Mouse (Mus musculus): ENCODE results near the gene Tsc1. TPM values are rescaled to one million over a fixed set of nuclear protein-coding genes. Genes with fewer than 3 reads are reported as not detected.

Tsc1 gene
- polyA plus RNA-seq, 1 experiment from 2014 or later = 14.2 TPM

DNA sequence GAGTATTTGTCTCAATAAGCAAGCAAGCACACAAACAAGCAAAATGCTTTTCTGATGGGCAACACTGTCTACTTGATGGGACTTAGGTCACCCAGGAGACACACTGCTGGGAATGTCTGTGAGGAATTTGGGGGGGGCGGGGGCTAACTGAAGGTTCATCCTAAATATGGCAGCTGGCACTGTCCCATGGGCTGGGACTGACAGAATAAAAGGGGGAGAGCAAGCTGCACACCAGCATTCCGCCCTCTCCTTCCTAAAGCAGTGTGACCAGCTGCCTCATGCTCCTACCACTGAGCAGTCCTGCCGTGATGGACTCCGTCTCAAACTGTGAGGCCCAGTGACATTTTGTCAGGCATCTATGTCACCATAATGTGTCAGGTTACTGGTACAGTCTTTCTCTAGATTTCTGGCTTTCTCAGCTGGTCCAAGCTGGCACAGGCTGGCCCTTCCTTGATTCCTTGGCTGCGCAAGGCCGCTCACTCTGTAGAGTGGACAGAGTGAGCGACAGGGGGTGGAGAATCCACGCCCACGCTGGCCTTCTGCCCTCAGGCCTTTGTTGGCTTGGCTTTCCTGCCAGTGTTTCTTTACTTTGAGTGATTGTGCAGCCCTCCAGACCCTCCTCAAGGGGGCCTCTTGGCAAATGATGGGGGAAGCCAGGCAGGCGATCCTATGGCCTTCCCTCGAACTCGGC lies 30.2 kb upstream of the Tsc1 start:
- Histone ChIP-seq H3K4me3 (ENCODE audit: low read depth, low read length) (no peak overlapping the region), H3K36me3 (ENCODE audit: control insufficient read depth, insufficient read depth, low read length) (no peaks in the 10 kb centered on the region), H3K4me1 (ENCODE audit: control insufficient read depth, insufficient read depth, low read length) (no peaks in the 10 kb centered on the region), H3K9ac (ENCODE audit: low read depth, low read length) (no peak overlapping the region), H3K27me3 (ENCODE audit: control insufficient read depth, insufficient read depth, low read length) (no peaks in the 10 kb centered on the region), H3K27ac (ENCODE audit: low read depth, low read length) (no peak overlapping the region), H3K4me2 (no peak overlapping the region), H3K9me3 (replicated peaks; ENCODE audit: control insufficient read depth, low read length) (no peaks in the 10 kb centered on the region)
- ATAC-seq (replicated peaks; ENCODE audit: insufficient number of reproducible peaks, low FRiP score, low TSS enrichment) = no peak
- WGBS (ENCODE audit: insufficient replicate concordance) = 87% methylated on average over 12 of the region's 12 CpGs

DNA sequence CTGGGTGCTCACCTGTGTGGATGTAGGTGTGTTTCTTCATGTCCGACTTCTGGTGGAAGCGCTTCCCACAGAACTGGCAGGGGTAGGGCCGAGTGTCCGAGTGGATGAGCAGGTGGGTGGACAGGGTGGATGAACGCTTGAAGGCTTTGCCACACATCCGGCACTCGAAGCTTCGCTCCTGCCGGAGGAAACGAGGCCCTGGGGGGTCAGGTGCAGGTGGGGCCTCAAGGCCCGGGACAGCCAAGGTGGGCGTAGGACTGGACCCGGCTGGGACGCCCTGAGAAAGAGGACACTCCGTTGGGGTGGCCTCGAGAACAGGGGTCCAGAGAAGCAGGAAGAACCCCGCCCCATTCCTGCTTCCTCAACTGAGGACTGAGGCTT lies 29.6 kb upstream of the Tsc1 start:
- Histone ChIP-seq H3K27ac (ENCODE audit: low read depth, low read length) (no peak overlapping the region), H3K4me3 (ENCODE audit: low read depth, low read length) (no peak overlapping the region), H3K4me2 (no peak overlapping the region), H3K9ac (ENCODE audit: low read depth, low read length) (no peak overlapping the region), H3K9me3 (replicated peaks; ENCODE audit: control insufficient read depth, low read length) (no peaks in the 10 kb centered on the region), H3K36me3 (ENCODE audit: control insufficient read depth, insufficient read depth, low read length) (no peaks in the 10 kb centered on the region), H3K27me3 (ENCODE audit: control insufficient read depth, insufficient read depth, low read length) (no peaks in the 10 kb centered on the region), H3K4me1 (ENCODE audit: control insufficient read depth, insufficient read depth, low read length) (no peaks in the 10 kb centered on the region; the same call in 1 of the 2 replicates)
- WGBS (ENCODE audit: insufficient replicate concordance) = 86% methylated on average over 17 of the region's 17 CpGs
- no peak for ATAC-seq (replicated peaks; ENCODE audit: insufficient number of reproducible peaks, low FRiP score, low TSS enrichment)

DNA sequence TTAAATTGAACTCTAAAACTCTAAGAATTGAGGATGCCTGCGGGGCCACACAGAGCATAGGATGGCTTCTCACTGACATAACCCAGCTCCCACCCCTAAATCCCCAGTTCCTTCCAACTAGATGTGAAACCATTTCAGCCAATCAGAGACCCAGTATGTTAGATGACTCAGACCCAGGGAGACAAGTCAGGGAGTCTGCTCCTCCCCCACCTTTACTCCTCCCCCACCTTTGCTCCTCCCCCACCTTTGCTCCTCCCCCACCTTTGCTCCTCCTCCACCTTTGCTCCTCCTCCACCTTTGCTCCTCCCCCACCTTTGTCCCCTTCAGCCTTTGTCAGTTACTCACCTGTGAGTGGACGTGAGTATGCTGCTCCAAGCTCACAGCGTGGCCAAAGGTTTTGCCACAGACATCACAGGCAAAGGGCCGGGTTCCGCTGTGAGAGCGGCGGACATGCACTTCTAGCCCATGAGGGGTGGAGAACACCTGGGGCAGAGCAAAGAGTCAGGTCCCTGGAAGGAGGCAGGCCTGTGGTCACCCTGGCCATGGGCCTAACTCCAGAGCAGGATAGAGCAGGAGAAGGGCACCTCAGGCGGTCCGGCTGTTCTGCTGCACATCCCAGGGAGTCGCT lies 28.5 kb upstream of the Tsc1 start:
- H3K4me2 ChIP-seq = no peak overlapping the region
- peaks cover 6% of the 10 kb centered on the region for H3K4me1 ChIP-seq (ENCODE audit: control insufficient read depth, insufficient read depth, low read length)
- H3K9me3 ChIP-seq (replicated peaks; ENCODE audit: control insufficient read depth, low read length) = no peaks in the 10 kb centered on the region
- H3K27ac ChIP-seq (ENCODE audit: low read depth, low read length) = no peak overlapping the region
- no peaks in the 10 kb centered on the region for H3K36me3 ChIP-seq (ENCODE audit: control insufficient read depth, insufficient read depth, low read length)
- no peak for ATAC-seq (replicated peaks; ENCODE audit: insufficient number of reproducible peaks, low FRiP score, low TSS enrichment)
- WGBS (ENCODE audit: insufficient replicate concordance) = 62% methylated on average over 10 of the region's 10 CpGs
- H3K9ac ChIP-seq (ENCODE audit: low read depth, low read length) = no peak overlapping the region
- no peaks in the 10 kb centered on the region for H3K27me3 ChIP-seq (ENCODE audit: control insufficient read depth, insufficient read depth, low read length)
- H3K4me3 ChIP-seq (ENCODE audit: low read depth, low read length) = no peak overlapping the region

DNA sequence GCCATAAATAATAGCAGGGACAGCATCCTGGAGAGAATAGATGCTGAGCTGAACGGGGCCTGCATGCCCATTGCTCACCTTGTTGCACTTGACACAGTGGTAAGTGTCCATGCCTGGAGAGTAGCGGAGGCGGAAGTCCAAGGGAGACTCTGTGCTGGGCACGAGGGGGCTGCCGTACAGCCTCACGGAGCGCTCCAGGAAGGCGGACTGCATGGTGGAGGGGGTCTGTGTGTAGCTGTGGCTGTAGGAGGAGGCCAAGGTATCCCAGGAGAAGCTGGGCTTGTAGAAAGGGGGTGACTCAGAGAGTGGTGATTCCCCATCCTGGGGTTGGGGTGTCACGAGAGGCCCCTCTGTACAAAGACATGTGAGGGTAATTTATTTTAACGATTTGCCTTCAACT lies 27.4 kb upstream of the Tsc1 start:
- Histone ChIP-seq H3K27me3 (ENCODE audit: control insufficient read depth, insufficient read depth, low read length) (no peaks in the 10 kb centered on the region), H3K4me2 (no peak overlapping the region), H3K4me1 (ENCODE audit: control insufficient read depth, insufficient read depth, low read length) (peaks cover 6% of the 10 kb centered on the region), H3K9me3 (replicated peaks; ENCODE audit: control insufficient read depth, low read length) (no peaks in the 10 kb centered on the region), H3K4me3 (ENCODE audit: low read depth, low read length) (no peak overlapping the region), H3K27ac (ENCODE audit: low read depth, low read length) (no peak overlapping the region), H3K9ac (ENCODE audit: low read depth, low read length) (no peak overlapping the region), H3K36me3 (ENCODE audit: control insufficient read depth, insufficient read depth, low read length) (no peaks in the 10 kb centered on the region)
- ATAC-seq (replicated peaks; ENCODE audit: insufficient number of reproducible peaks, low FRiP score, low TSS enrichment) = no peak
- WGBS (ENCODE audit: insufficient replicate concordance) = 89% methylated on average over 10 of the region's 10 CpGs

DNA sequence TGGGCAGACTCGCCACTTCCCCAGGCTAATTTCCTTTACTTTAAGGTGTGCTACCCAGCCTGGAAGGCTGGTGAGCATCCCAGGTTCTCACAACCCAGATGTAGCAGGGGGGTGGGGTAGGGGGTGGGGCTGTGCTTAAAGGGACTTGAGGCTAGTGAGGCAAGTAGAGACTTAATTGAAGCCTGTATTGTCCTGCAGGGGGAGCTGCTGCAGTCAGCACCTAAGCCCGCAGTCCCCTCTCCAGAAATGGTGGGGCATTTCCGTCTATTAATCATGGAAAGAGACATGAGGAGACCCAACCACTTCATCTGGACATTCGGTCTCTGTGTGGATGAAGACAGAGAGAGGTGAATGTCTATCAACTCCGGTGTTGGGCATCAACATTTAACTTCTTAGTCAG lies 24.7 kb upstream of the Tsc1 start:
- WGBS (ENCODE audit: insufficient replicate concordance) = 31% methylated on average over 5 of the region's 5 CpGs
- Histone ChIP-seq H3K27ac (ENCODE audit: low read depth, low read length) (no peak overlapping the region), H3K4me3 (ENCODE audit: low read depth, low read length) (no peak overlapping the region)

DNA sequence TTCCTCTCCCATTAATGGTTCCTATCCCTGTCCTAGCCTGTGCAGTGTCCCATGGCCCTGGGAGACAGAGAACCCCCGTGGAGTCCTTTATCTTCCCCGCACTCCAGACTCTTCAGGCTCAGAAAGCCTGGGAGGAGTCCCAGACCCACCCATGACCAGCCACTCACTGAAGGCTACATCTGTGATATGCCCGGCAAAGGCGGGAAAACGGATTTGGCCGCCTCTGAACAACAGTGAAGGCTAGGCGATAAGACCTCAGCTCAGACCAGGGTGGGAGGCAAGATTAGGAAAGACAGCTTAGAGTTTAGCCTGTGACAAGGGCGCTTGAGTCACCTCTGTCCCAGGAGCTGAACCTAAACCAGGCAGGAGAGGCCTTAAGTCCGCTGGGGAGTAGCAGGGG lies 24.2 kb upstream of the Tsc1 start:
- no peak overlapping the region for H3K4me3 ChIP-seq (ENCODE audit: low read depth, low read length)
- H3K9ac ChIP-seq (ENCODE audit: low read depth, low read length) = peak overlapping the region; percentile 50; the same call in 1 of the 2 replicates
- no peaks in the 10 kb centered on the region for H3K9me3 ChIP-seq (replicated peaks; ENCODE audit: control insufficient read depth, low read length)
- peak overlapping the region; percentile 49 for H3K4me2 ChIP-seq
- H3K36me3 ChIP-seq (ENCODE audit: control insufficient read depth, insufficient read depth, low read length) = no peaks in the 10 kb centered on the region
- peaks cover 18% of the 10 kb centered on the region for H3K27me3 ChIP-seq (ENCODE audit: control insufficient read depth, insufficient read depth, low read length)
- 39% methylated on average over 9 of the region's 9 CpGs for WGBS (ENCODE audit: insufficient replicate concordance)
- H3K4me1 ChIP-seq (ENCODE audit: control insufficient read depth, insufficient read depth, low read length) = peaks cover 6% of the 10 kb centered on the region
- H3K27ac ChIP-seq (ENCODE audit: low read depth, low read length) = peak overlapping the region; percentile 74
- peak; percentile 74 for ATAC-seq (replicated peaks; ENCODE audit: insufficient number of reproducible peaks, low FRiP score, low TSS enrichment)

More for the DNA sequence above, 24.7 kb upstream of the Tsc1 start:
- H3K4me2 ChIP-seq = peak overlapping the region; percentile 49
- H3K9me3 ChIP-seq (replicated peaks; ENCODE audit: control insufficient read depth, low read length) = no peaks in the 10 kb centered on the region
- H3K27me3 ChIP-seq (ENCODE audit: control insufficient read depth, insufficient read depth, low read length) = peaks cover 13% of the 10 kb centered on the region
- no peaks in the 10 kb centered on the region for H3K36me3 ChIP-seq (ENCODE audit: control insufficient read depth, insufficient read depth, low read length)
- ATAC-seq (replicated peaks; ENCODE audit: insufficient number of reproducible peaks, low FRiP score, low TSS enrichment) = no peak
- H3K9ac ChIP-seq (ENCODE audit: low read depth, low read length) = no peak overlapping the region
- peaks cover 6% of the 10 kb centered on the region for H3K4me1 ChIP-seq (ENCODE audit: control insufficient read depth, insufficient read depth, low read length)

DNA sequence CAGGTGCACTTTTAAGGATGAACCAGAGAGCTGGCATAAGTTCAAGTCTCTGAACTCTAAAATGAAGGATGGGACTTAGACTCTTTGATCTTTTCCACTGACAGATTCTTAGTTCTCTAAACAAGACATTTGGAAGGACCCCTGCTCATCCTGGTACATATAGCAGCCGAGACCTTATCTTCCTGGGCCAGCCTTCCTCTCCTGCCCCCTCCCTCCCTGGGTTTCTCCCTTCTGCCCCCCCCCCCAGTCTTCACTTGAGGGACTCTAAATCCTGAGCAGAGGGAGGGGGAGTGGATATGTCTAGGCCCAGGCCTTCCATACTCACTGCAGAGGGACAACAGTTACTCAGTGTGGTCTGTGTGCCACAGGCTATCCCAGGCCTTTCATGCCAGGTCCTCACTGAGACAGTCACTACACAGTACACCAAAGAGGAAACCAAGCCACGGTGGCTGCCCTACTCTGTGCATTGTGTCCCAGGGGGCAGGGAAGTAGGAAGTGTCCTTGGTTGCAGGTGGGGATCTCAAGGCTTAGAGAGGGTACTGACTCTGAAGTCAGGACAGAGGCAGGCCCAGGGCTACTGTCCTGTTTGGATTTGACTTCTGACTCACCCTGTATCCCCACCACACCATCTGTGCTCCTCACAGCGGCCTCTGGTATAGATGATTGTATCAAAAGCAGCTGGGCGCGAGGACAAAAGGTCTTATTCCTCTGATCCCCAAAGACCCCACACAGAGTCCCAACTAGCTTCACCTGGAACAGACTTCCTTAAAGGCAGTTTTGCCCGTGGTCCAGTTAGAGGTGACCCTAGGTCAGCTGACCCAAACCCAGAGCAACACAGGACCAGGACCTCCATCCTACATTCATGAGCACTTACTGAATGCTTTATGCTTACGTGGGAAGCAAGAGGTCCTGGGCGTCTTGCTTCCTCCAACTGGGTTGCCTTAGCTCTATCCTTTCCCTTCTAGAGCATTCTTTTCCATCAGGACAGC lies 23.2 kb upstream of the Tsc1 start:
- Histone ChIP-seq H3K4me1 (ENCODE audit: control insufficient read depth, insufficient read depth, low read length) (peaks cover 6% of the 10 kb centered on the region), H3K9ac (ENCODE audit: low read depth, low read length) (peak overlapping the region; percentile 50; the same call in 1 of the 2 replicates), H3K9me3 (replicated peaks; ENCODE audit: control insufficient read depth, low read length) (no peaks in the 10 kb centered on the region), H3K27me3 (ENCODE audit: control insufficient read depth, insufficient read depth, low read length) (peaks cover 22% of the 10 kb centered on the region), H3K4me3 (ENCODE audit: low read depth, low read length) (no peak overlapping the region), H3K4me2 (peak overlapping the region; percentile 49), H3K27ac (ENCODE audit: low read depth, low read length) (peak overlapping the region; percentile 74; the same call in 1 of the 2 replicates), H3K36me3 (ENCODE audit: control insufficient read depth, insufficient read depth, low read length) (no peaks in the 10 kb centered on the region)
- 69% methylated on average over 8 of the region's 8 CpGs for WGBS (ENCODE audit: insufficient replicate concordance)
- ATAC-seq (replicated peaks; ENCODE audit: insufficient number of reproducible peaks, low FRiP score, low TSS enrichment) = no peak

DNA sequence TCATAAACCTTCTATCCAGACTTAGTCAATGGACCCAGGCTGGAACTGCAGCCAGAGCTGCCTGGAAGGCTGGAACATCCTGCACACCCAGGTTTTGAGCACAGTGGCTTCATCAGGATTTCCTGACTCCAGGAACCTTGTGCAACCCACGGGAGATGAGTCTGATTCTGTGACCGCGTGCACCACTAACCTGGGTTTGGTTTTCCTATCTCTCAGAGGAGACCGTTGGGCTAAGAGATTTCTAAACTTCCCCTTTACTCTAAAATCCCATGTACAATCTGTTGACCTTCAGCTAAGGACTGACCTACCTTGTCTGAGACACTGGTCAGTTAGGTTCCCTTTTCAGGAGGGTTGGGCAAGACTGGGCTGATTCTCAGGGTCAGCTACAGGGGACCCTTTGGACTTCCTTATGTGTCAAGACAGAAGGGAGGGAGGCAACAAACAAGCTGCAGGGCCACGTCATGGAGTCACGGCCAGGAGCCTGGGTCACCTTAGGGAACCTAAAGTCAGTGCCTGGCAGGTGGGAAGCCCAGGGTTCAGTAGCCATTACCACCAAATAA lies 22.2 kb upstream of the Tsc1 start:
- no peak for ATAC-seq (replicated peaks; ENCODE audit: insufficient number of reproducible peaks, low FRiP score, low TSS enrichment)
- H3K9me3 ChIP-seq (replicated peaks; ENCODE audit: control insufficient read depth, low read length) = no peaks in the 10 kb centered on the region
- no peaks in the 10 kb centered on the region for H3K36me3 ChIP-seq (ENCODE audit: control insufficient read depth, insufficient read depth, low read length)
- peak overlapping the region; percentile 49 for H3K4me2 ChIP-seq
- H3K27ac ChIP-seq (ENCODE audit: low read depth, low read length) = no peak overlapping the region
- no peak overlapping the region for H3K9ac ChIP-seq (ENCODE audit: low read depth, low read length)
- H3K4me3 ChIP-seq (ENCODE audit: low read depth, low read length) = peak overlapping the region; percentile 15; the same call in 1 of the 2 replicates
- 74% methylated on average over 6 of the region's 6 CpGs for WGBS (ENCODE audit: insufficient replicate concordance)
- peaks cover 25% of the 10 kb centered on the region for H3K27me3 ChIP-seq (ENCODE audit: control insufficient read depth, insufficient read depth, low read length)
- H3K4me1 ChIP-seq (ENCODE audit: control insufficient read depth, insufficient read depth, low read length) = peaks cover 6% of the 10 kb centered on the region

Measured in heart, embryonic 11.5 days (tissue).